Mouse (Mus musculus): ENCODE data around the gene Il12a.
"Not testable (repeated sequence)": the region's sequence is repeated elsewhere in the genome, so short reads cannot be mapped to it uniquely, and the experiment has no call there.

DNA sequence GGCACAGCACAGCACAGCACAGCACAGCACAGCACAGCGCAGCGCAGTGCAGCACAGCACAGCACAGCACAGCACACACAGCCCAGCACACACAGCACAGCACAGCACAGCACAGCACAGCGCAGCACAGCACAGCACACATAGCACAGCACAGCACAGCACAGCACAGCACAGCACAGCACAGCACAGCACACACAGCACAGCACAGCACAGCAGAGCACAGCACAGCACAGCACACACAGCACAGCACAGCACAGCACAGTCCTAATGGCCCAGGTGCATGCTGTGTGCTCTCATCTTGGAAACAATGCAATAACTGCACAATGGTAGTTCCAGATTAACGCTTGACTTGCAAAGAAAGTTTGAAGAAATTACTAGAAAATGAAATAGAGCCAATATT is 55.8 kb downstream of the Il12a start:
- not testable (repeated sequence) for TF ChIP-seq FLI1 (IDR thresholded peaks at IDR 0.05; ENCODE audit: low read length); GATA1 (IDR thresholded peaks at IDR 0.05; ENCODE audit: borderline replicate concordance, low read length)
